Mouse (Mus musculus): ENCODE measurements around the gene Pcsk4. TPM values are rescaled to one million over a fixed set of nuclear protein-coding genes. Genes with fewer than 3 reads are reported as not detected.

Pcsk4 gene
- polyA plus RNA-seq, 1 experiment from 2014 or later, result 6.1 TPM

- no peak overlapping the region for H3K4me2 ChIP-seq
- H3K9me3 ChIP-seq, result no peaks in the 10 kb centered on the region
- 88% methylated on average over 8 of the region's 8 CpGs for WGBS
- no peak overlapping the region for H3K9ac ChIP-seq
- no peak for ATAC-seq (ENCODE audit: low FRiP score, low read depth)
- H3K27me3 ChIP-seq, result no peaks in the 10 kb centered on the region
- H3K36me3 ChIP-seq, result peaks cover 15% of the 10 kb centered on the region; the same call in 1 of the 2 replicates
- H3K4me1 ChIP-seq (replicated peaks), result peaks cover 51% of the 10 kb centered on the region
- H3K27ac ChIP-seq (replicated peaks), result no peak overlapping the region
- no peak overlapping the region for H3K4me3 ChIP-seq
Measured at GRCm38 (mm10) chr10:80271870-80272585, 57.3 kb downstream of the Pcsk4 start.

Small RNA genes lying within 50 kb of the gene (microRNA-seq; reads per million reads assigned to microRNA genes)
- 0.65 reads per million for gene Mir6911

Other genes with a start within 250 kb of the Pcsk4 start
- 12.6 and 12.9 TPM in 2 replicates for gene Sbno2, start 223.9 kb downstream of the Pcsk4 start, polyA plus RNA-seq (2015; fragmentation: Nextera tagmentation; extraction: Ambion mirVana)
- 18.6 and 20.0 TPM in 2 replicates for gene Stk11, start 213.7 kb downstream of the Pcsk4 start, polyA plus RNA-seq (2015; fragmentation: Nextera tagmentation; extraction: Ambion mirVana)
- gene Atp5d, start 190.9 kb downstream of the Pcsk4 start, polyA plus RNA-seq (2015; fragmentation: Nextera tagmentation; extraction: Ambion mirVana), result 503 and 517 TPM in 2 replicates
- 61.4 and 71.3 TPM in 2 replicates for gene Cbarp, start 188.7 kb downstream of the Pcsk4 start, polyA plus RNA-seq (2015; fragmentation: Nextera tagmentation; extraction: Ambion mirVana)
- gene Midn, start 181.2 kb downstream of the Pcsk4 start, polyA plus RNA-seq (2015; fragmentation: Nextera tagmentation; extraction: Ambion mirVana), result 22.6 and 26.0 TPM in 2 replicates
- gene Cirbp, start 163.5 kb downstream of the Pcsk4 start, polyA plus RNA-seq (2015; fragmentation: Nextera tagmentation; extraction: Ambion mirVana), result 295 and 319 TPM in 2 replicates
- 10.1 and 12.7 TPM in 2 replicates for gene 1600002K03Rik, start 156.6 kb downstream of the Pcsk4 start, polyA plus RNA-seq (2015; fragmentation: Nextera tagmentation; extraction: Ambion mirVana)
- 29.1 and 33.6 TPM in 2 replicates for gene Efna2, start 150.0 kb downstream of the Pcsk4 start, polyA plus RNA-seq (2015; fragmentation: Nextera tagmentation; extraction: Ambion mirVana)
- gene Mum1, start 103.1 kb downstream of the Pcsk4 start, polyA plus RNA-seq (2015; fragmentation: Nextera tagmentation; extraction: Ambion mirVana), result 36.5 and 38.6 TPM in 2 replicates
- gene Ndufs7, start 80.4 kb downstream of the Pcsk4 start, polyA plus RNA-seq (2015; fragmentation: Nextera tagmentation; extraction: Ambion mirVana), result 311 and 321 TPM in 2 replicates
- gene Gamt, start 68.5 kb downstream of the Pcsk4 start, polyA plus RNA-seq (2015; fragmentation: Nextera tagmentation; extraction: Ambion mirVana), result 24.6 and 28.1 TPM in 2 replicates
- gene Dazap1, start 68.0 kb downstream of the Pcsk4 start, polyA plus RNA-seq (2015; fragmentation: Nextera tagmentation; extraction: Ambion mirVana), result 46.9 and 51.3 TPM in 2 replicates
- gene Rps15, start 37.0 kb downstream of the Pcsk4 start, polyA plus RNA-seq (2015; fragmentation: Nextera tagmentation; extraction: Ambion mirVana), result 551 and 587 TPM in 2 replicates
- 175 and 181 TPM in 2 replicates for gene Apc2, start 33.5 kb downstream of the Pcsk4 start, polyA plus RNA-seq (2015; fragmentation: Nextera tagmentation; extraction: Ambion mirVana)
- 29.8 and 30.1 TPM in 2 replicates for gene 2310011J03Rik, start 9.0 kb downstream of the Pcsk4 start, polyA plus RNA-seq (2015; fragmentation: Nextera tagmentation; extraction: Ambion mirVana)
- gene Reep6, start 455 bp upstream of the Pcsk4 start, polyA plus RNA-seq (2015; fragmentation: Nextera tagmentation; extraction: Ambion mirVana), result 5.7 and 7.1 TPM in 2 replicates
- 0.76 and 1.2 TPM in 2 replicates for gene Adamtsl5, start 18.9 kb upstream of the Pcsk4 start, polyA plus RNA-seq (2015; fragmentation: Nextera tagmentation; extraction: Ambion mirVana)
- gene Plk5, start 27.0 kb upstream of the Pcsk4 start, polyA plus RNA-seq (2015; fragmentation: Nextera tagmentation; extraction: Ambion mirVana), result 6.1 and 6.4 TPM in 2 replicates
- 18.9 and 19.2 TPM in 2 replicates for gene Mex3d, start 58.2 kb upstream of the Pcsk4 start, polyA plus RNA-seq (2015; fragmentation: Nextera tagmentation; extraction: Ambion mirVana)
- gene Mbd3, start 70.1 kb upstream of the Pcsk4 start, polyA plus RNA-seq (2015; fragmentation: Nextera tagmentation; extraction: Ambion mirVana), result 213 and 229 TPM in 2 replicates
- gene Uqcr11, start 77.3 kb upstream of the Pcsk4 start, polyA plus RNA-seq (2015; fragmentation: Nextera tagmentation; extraction: Ambion mirVana), result 711 and 737 TPM in 2 replicates
- gene Tcf3, start 104.1 kb upstream of the Pcsk4 start, polyA plus RNA-seq (2015; fragmentation: Nextera tagmentation; extraction: Ambion mirVana), result 52.5 and 54.7 TPM in 2 replicates
- gene Onecut3, start 165.3 kb upstream of the Pcsk4 start, polyA plus RNA-seq (2015; fragmentation: Nextera tagmentation; extraction: Ambion mirVana), result 1.6 and 1.7 TPM in 2 replicates
- gene Atp8b3, start 209.6 kb upstream of the Pcsk4 start, polyA plus RNA-seq (2015; fragmentation: Nextera tagmentation; extraction: Ambion mirVana), result 1.2 and 1.5 TPM in 2 replicates
- gene Rexo1, start 232.1 kb upstream of the Pcsk4 start, polyA plus RNA-seq (2015; fragmentation: Nextera tagmentation; extraction: Ambion mirVana), result 30.0 and 33.7 TPM in 2 replicates
- 6.3 and 6.7 TPM in 2 replicates for gene Klf16, start 247.8 kb upstream of the Pcsk4 start, polyA plus RNA-seq (2015; fragmentation: Nextera tagmentation; extraction: Ambion mirVana)